In the genomic region with DNA sequence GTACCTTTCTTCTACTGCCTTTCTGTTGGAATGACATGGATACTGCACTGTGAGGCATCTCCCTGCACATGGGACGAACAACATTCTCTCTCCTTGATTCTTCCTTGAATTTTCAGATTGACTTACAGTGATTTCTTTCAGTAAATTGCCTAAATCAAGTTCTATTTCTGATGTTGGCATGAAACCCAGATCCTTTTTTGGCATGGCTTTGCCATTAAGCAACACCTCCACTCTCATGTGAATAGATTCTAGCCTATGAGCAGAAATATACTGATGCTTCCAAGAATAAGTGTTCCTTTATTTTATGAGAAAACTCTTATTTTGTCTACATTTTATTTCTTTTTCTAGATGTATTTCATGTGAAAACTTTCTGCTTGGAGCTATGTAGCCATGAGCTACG, we compare ENCODE assay signal across 15 mouse cellular contexts.
DNase-seq lines count a peak whose midpoint lies in the region.
"Had no signal": no experiment of that assay in that cellular context is flagged by ENCODE, and none has a peak within 500 bp of the region (broad histone marks: within the 10 kb centered on the region; RNA-seq: fewer than 3 reads in every experiment).

No protein-coding gene starts in this region.

- DNase-seq in adrenal gland, adult 2 months: peak; percentile 6
- DNase-seq in adrenal gland, postnatal 4 days (ENCODE audit: low spot score in 2 of 2): no peak
- DNase-seq in frontal cortex, adult 2 months (ENCODE audit: extremely low spot score in 1 of 2, low spot score in 1 of 2): peak; percentile 48 to 53
- DNase-seq in frontal cortex, postnatal 10 days (ENCODE audit: low spot score in 2 of 2): no peak
- DNase-seq in right cerebral cortex, adult 18-20 months: peak; percentile 3
- no peak for DNase-seq in right cerebral cortex, adult 2 months (ENCODE audit: low spot score in 2 of 2)
- no peak for DNase-seq in MN1 (ENCODE audit: low spot score)
- DNase-seq: B cell, adult 2 months; cerebellum, adult 11-12 months; cerebellum, adult 9-10 months; cerebellum, postnatal 36 days; forebrain, postnatal 0 days; gastrocnemius, postnatal 14 days; heart, adult 2 months; kidney, adult 18-20 months had no signal

Comparison
In these comparisons a context has a peak if more than half of its experiments do, and no peak if none do; other contexts are left out.
1. DNase-seq: peak in adrenal gland, adult 2 months (single experiment), frontal cortex, adult 2 months (2 of 2) and right cerebral cortex, adult 18-20 months (single experiment); none in adrenal gland, postnatal 4 days (0 of 2), frontal cortex, postnatal 10 days (0 of 2), right cerebral cortex, adult 2 months (0 of 2) and MN1 (single experiment).